Mouse (Mus musculus) thymus, postnatal 0 days (tissue): ENCODE measurements around the gene Espn. TPM values are rescaled to one million over a fixed set of nuclear protein-coding genes. Genes with fewer than 3 reads are reported as not detected.

Experiments
- DNase-seq: peaks from one replicate; pipeline ENCODE4 v3.0.0-alpha.2; 2015; ENCODE audit warnings: low spot score
- polyA plus RNA-seq: library from polyadenylated mRNA; unstranded; fragments of >200 nt; fragmentation: Nextera tagmentation; extraction: Ambion mirVana; gene quantifications from 2 replicates; pipeline ENCODE4 v1.2.1, GENCODE M21; 2015

Espn gene
- polyA plus RNA-seq, 1 experiment from 2014 or later: 3.6 TPM

- DNase-seq: no peak
Measured at GRCm38 (mm10) chr4:152151451-152151965, 663 bp downstream of the Espn start.

GRCm38 (mm10) chr4:152150546-152150945 is 1.6 kb downstream of the Espn start:
- no peak for DNase-seq

GRCm38 (mm10) chr4:152146033-152146827 is 5.9 kb downstream of the Espn start:
- no peak for DNase-seq

- DNase-seq: no peak
Measured at GRCm38 (mm10) chr4:152145473-152145872, 6.7 kb downstream of the Espn start.

DNA sequence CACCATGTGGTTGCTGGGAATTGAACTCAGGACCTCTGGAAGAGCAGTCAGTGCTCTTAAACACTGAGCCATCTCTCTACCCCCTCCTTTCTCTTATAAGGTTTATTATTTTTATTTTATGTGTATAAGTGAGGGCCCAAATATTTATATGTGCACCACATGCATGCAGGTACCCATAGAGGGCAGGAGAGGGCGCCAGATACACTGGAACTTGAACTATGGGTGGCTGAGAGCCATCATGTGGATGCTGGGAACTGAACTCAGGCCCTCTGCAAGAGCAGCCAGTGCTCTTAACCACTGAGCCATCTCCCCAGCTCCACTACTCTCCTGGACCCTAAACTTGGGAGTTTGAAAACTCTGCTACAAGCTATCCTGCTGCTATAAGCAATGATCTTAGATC is 8.5 kb downstream of the Espn start:
- no peak for DNase-seq

DNA sequence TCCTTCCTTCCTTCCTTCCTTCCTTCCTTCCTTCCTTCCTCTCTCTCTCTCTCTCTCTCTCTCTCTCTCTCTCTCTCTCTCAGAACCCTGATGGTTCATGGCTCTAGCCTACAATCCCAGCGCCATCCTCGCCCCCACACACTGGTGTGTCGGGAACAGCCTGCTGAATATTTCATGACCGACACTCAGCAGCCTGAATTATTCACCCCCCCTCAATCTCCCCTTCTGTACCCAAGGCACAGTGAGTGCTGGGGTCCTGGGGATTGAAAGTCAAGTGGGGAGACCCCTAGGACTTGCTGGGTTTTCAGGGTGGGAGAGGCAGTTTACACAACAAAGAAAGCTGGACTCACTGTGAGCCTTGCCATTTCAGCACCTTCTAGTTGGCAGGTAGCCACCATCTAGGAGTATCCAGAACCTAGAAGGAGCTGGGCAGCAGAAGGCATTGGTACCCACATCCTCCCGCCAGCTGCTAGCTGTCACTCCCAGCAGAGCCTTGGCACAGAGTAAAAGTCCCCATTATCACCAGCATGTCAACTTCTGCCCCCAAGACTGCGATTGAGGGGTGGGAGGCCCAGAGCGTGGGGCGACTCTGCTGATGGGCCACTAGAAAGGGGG is 10.5 kb downstream of the Espn start:
- DNase-seq: no peak

DNA sequence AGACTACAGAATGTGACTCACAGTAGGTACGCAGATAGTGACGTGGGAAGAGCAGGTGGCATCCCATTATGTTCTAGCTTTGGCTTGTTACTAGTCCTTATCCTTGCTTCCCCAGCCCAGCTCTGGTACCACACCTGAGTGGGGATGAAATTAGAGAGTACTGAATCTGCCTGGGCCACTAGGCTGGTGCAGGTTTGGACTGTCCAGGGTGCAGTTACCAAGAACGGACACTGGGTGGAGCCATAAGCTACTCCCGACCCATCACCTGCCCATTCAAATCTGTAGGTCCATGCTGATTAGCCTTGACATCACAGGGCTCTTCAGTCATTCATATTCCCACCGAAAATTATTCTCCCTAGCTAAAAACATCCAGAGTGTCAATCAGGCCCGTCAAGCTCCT is 11.7 kb downstream of the Espn start:
- DNase-seq: no peak

GRCm38 (mm10) chr4:152138497-152139260 is 13.5 kb downstream of the Espn start:
- DNase-seq: peak; percentile 80

DNA sequence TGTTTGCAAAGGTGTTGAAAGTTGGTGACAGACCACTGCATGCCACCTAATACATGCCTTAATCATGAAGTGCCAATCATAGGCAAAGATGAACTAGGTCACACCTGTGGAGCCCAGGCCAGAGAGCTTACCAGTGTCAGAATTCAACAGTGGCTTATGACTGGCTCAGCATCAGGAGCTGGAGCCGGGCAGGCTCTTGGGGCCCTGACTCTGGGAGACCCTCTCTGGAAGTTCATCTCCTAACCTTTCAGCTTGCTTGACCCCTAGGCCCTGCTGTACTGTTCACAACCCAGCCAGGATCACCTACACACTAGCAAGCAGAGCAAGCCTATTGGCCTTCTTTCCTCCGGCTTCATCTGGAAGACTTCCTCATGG is 15.3 kb downstream of the Espn start:
- DNase-seq: no peak

DNA sequence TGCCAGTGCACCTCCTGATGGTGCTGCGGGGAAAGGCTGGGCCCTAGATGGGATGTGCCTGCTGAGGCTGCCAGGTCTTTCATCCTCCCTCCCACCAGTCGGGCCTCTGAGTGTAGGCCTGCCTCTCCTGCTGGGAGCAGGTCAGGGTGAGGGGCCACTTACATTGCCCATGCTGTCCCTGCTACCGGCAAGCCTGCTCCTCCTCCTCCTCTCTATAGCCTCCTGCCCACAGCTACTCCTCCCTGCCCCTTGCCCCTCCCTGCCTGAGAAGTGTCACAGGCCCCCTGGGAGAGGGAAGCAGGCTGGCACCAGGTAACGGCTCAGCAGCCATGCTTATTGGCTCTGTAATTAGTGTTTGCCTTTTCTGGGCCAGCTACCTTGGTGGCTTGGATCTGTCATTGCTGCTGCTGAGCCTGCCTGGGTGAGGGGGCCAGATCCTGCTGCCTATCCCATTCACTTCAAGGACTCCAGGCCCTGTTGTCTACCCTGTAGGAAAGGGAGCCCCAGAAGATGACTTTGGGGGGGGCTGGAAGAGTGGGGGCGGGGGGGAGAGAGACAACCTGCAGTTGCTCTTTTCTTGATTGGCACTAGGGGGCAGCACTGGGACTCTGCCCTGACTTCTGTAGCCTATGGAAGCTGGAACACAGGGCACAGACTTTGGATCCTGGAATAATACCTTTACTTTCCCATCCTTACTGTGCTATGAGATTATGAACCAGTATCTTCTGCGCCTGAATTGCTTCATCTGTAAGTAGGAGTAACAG is 15.9 kb downstream of the Espn start:
- no peak for DNase-seq

DNA sequence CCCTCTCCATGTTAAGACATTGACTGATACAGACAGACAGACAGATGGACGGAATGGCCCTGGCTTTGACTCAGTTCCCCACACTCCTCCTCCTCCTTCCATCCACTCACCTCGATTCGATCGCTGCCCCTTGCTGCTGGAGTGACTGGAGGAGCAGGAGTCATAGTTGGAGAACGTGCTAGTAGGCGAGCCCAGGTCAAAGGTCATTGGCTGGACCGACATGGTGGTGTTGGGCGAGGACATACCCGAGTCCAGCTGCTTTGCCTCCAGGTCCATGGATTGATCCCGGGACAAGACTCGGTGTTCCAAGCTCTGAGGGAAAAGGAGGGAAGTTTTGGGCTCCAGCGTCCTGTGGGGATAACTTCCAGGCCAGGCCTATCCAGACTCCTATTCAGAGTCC is 16.8 kb downstream of the Espn start:
- no peak for DNase-seq

DNA sequence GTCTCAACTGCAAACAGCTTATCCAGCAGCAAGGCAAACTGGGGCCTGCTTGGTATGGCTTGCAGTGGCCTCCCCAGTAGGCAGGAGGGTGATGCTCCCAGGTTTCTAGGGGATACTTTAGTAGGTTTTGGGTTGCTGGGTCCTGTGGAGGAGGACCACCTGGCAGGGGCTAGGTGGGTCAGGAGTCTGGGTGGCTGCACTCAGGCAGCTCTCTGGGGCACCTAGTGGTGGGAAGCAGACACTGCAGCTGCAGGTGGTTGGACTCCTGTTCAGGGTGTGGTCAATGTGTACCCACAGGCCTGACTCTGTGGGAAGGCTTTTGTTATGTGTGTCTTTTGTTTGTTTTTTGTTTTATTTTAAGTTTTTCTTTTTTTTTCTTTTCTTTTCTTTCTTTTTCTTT is 17.7 kb downstream of the Espn start:
- DNase-seq: peak; percentile 61

GRCm38 (mm10) chr4:152133213-152133612 is 19.0 kb downstream of the Espn start:
- DNase-seq: no peak

- DNase-seq: no peak
Measured at GRCm38 (mm10) chr4:152132772-152133169, 19.4 kb downstream of the Espn start.

- no peak for DNase-seq
Measured at GRCm38 (mm10) chr4:152131809-152132771, 20.1 kb downstream of the Espn start.

GRCm38 (mm10) chr4:152130771-152131653 is 21.2 kb downstream of the Espn start:
- DNase-seq: no peak

DNA sequence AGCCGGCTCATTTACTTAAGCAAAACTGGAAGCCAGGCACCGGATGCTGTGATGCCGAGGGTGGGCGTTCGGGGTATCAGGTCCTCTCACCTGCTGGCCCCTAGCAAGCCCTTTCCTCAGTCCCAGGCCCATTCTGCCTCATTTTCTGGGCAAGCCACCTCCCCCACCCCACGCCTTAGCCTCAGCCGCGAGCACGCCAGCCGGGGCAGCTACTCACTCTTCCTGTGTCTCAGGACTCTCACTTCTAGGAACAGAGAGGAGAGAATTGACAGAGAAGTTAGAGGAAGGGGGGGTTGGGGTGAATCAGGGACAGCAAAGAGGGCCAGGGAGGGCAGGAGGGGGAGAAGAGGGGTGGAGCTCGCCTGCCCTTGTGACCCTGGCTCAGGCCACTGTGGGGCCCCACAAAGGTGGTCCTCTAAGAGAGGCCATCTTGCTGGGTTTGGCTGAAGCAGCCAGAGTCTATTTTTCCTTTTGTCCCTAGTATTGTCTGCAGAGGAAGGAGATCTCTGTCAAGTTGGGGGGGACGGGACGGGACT is 22.7 kb downstream of the Espn start:
- no peak for DNase-seq

DNA sequence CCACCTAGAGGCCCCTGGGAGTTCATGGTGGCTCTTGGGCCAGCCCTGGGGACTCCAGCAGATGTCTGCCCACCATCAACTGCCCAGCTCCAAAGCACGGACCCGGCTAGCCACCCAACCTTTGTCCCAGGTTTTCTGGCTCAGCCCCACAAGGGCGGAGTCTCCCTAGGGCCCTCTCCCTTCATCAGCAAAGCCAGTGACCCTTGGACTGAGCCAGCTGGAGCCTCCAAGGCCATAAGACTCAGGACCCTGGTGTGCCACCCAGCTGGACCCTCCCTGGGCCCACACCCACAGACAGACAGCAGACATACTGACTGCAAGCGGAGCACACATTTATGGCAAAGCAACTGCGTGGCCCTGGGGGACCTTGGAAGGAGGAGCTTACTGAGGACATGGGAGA is 23.4 kb downstream of the Espn start:
- DNase-seq: no peak

GRCm38 (mm10) chr4:152127884-152128283 is 24.3 kb downstream of the Espn start:
- DNase-seq: no peak
